ENCODE assay signal across 7 mouse cellular contexts in the genomic region with DNA sequence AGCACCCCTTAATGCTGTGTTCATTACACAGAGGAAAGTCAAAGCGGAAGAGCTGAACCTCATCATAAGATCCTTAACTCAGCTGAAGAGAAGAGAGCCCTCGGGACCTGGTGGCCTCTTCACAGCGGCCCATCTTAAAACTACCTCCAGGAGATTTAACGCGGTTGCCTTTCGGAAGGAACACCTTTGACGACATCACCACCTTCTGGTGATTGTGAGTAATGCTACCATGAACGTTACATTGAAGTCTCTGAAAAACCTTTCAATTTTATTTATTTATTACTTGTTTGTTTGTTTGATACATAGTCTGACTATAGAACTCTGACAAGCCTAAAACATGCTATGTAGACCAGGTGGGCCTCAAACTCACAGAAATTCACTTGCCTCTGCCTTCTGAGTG. TPM values are rescaled to one million over a fixed set of nuclear protein-coding genes. Genes with fewer than 3 reads are reported as not detected.
DNase-seq lines count a peak whose midpoint lies in the region; ATAC-seq and TF ChIP-seq lines count a peak whose summit lies in the region.

No protein-coding gene starts in this region.

- dilution Hi-C loops in CH12.LX (cut with MboI; ENCODE audit: extremely low pct_ligation_motif_present, extremely low pct_unique_long_range_greater_than_20kb, low sequenced_read_pairs) = no loop called here

- CTCF ChIA-PET in Patski (lab: Charles Lee) = interaction anchor here (0.8 to 1.7 kb wide), 7 partner anchors 10 to 107 kb away, joined by 3 to 7 read pairs (median 3); no protein-coding TSS in a partner anchor

- TF ChIP-seq EP300 in CH12.LX (IDR thresholded peaks at IDR 0.05; ENCODE audit: low read length) = no peak

- POLR2A ChIA-PET in Patski (lab: Charles Lee) = interaction anchor here (2.0 kb wide), 1 partner anchor 9 kb away, joined by 4 read pairs; no protein-coding TSS in a partner anchor

- ATAC-seq in Patski = no peak
- no peak for ATAC-seq in lung, embryonic 14.5 days (ENCODE audit: insufficient read depth)

- H3K27ac ChIP-seq in CH12.LX (ENCODE audit: insufficient read depth, low read depth) = no peak overlapping the region
- no peak overlapping the region for H3K27ac ChIP-seq in lung, embryonic 14.5 days (ENCODE audit: low read depth)

- peaks cover 0 to 13% of the 10 kb centered on the region in 2 experiments; a peak in 3 of 4 replicates for H3K4me1 ChIP-seq in CH12.LX (ENCODE audit: control insufficient read depth in 1 of 2, insufficient read depth in 2 of 2)
- no peaks in the 10 kb centered on the region for H3K4me1 ChIP-seq in lung, embryonic 14.5 days (ENCODE audit: insufficient read depth)

- DNase-seq in layer of hippocampus, adult 11-12 months (ENCODE audit: low spot score) = peak; percentile 48
- no peak for DNase-seq in layer of hippocampus, adult 9-11 months
- peak; percentile 79 for DNase-seq in CH12.LX (ENCODE audit: extremely low read depth)
- DNase-seq in Patski (ENCODE audit: low read depth, low spot score) = no peak
- DNase-seq in embryo, embryonic 10.5 days (ENCODE audit: low spot score) = peak; percentile 83
- DNase-seq in lung, embryonic 14.5 days = peak; percentile 85
- peak; percentile 49 to 81 for DNase-seq in spleen, postnatal 4 days (ENCODE audit: low spot score in 2 of 2)

- H3K36me3 ChIP-seq in CH12.LX (replicated peaks in 1 of 2; ENCODE audit: control insufficient read depth in 1 of 2, insufficient read depth in 1 of 2, low read length in 1 of 2) = no peaks in the 10 kb centered on the region
- no peaks in the 10 kb centered on the region for H3K36me3 ChIP-seq in lung, embryonic 14.5 days (ENCODE audit: insufficient read depth)

- 10% methylated on average over 8 of the region's 8 CpGs for WGBS in lung, embryonic 14.5 days

- H3K4me2 ChIP-seq in CH12.LX (ENCODE audit: insufficient read depth, low read depth, poor library complexity, severe bottlenecking) = no peak overlapping the region
- H3K4me2 ChIP-seq in lung, embryonic 14.5 days = no peak overlapping the region

- no peak overlapping the region for H3K4me3 ChIP-seq in CH12.LX (replicated peaks in 1 of 3; ENCODE audit: low read depth in 2 of 3, low read length in 2 of 3, poor library complexity in 1 of 3)
- H3K4me3 ChIP-seq in lung, embryonic 14.5 days (ENCODE audit: low read depth, low read length) = no peak overlapping the region

- TF ChIP-seq RAD21 in CH12.LX (IDR thresholded peaks at IDR 0.05; ENCODE audit: low read depth, low read length) = peak; percentile 95

- no peak overlapping the region for H3K9ac ChIP-seq in CH12.LX (ENCODE audit: insufficient read depth, low read depth)
- H3K9ac ChIP-seq in lung, embryonic 14.5 days = no peak overlapping the region

- no peak for TF ChIP-seq POLR2A in CH12.LX (IDR thresholded peaks at IDR 0.05; ENCODE audit: low read depth, low read length)

- H3K27me3 ChIP-seq in CH12.LX (replicated peaks) = peaks cover 6% of the 10 kb centered on the region
- H3K27me3 ChIP-seq in Patski = no peaks in the 10 kb centered on the region
- H3K27me3 ChIP-seq in lung, embryonic 14.5 days (ENCODE audit: insufficient read depth, low read length) = no peaks in the 10 kb centered on the region

- H3K79me2 ChIP-seq in CH12.LX (replicated peaks; ENCODE audit: control insufficient read depth, extremely low read depth, insufficient read depth, poor library complexity, severe bottlenecking) = no peaks in the 10 kb centered on the region

- TF ChIP-seq CTCF in CH12.LX (conservative IDR thresholded peaks at IDR 0.05 in 1 of 2, IDR thresholded peaks at IDR 0.05 in 1 of 2; ENCODE audit: low read depth in 2 of 2, low read length in 2 of 2) (peak; percentile 75 to 90), Patski (IDR thresholded peaks at IDR 0.05) (peak; percentile 61)
- peak; percentile 73 for TF ChIP-seq CTCF in lung, embryonic 14.5 days (IDR thresholded peaks at IDR 0.05; ENCODE audit: low read depth)

- in situ Hi-C loops in CH12.LX (cut with MboI; ENCODE audit: low pct_ligation_motif_present, low pct_unique_long_range_greater_than_20kb, low sequenced_read_pairs) = no loop called here
- in situ Hi-C loops in Patski (cut with MboI; ENCODE audit: low pct_unique_long_range_greater_than_20kb) = loop anchor here (5.0 kb wide), 1 partner anchor 153 kb away; no protein-coding TSS in a partner anchor

- no peaks in the 10 kb centered on the region for H3K9me3 ChIP-seq in CH12.LX (replicated peaks; ENCODE audit: low read length)
- H3K9me3 ChIP-seq in lung, embryonic 14.5 days (ENCODE audit: low read depth, low read length) = no peaks in the 10 kb centered on the region

TF ChIP-seq in CH12.LX, 34 proteins besides CTCF, POLR2A, EP300 and RAD21:
- TF ChIP-seq ZNF384 (IDR thresholded peaks at IDR 0.05; ENCODE audit: low read depth, low read length) (peak; percentile 12; the same call in 1 of the 2 replicates), PAX5 (IDR thresholded peaks at IDR 0.05; ENCODE audit: low read length) (no peak), MYC (IDR thresholded peaks at IDR 0.05; ENCODE audit: low read depth, low read length) (peak; percentile 35; the same call in 1 of the 2 replicates), SMC3 (IDR thresholded peaks at IDR 0.05; ENCODE audit: low read depth, low read length) (peak; percentile 72), NELFE (IDR thresholded peaks at IDR 0.05; ENCODE audit: low read depth, low read length) (no peak), ELF1 (IDR thresholded peaks at IDR 0.05; ENCODE audit: low read depth, low read length) (0 out of 2 replicates have a peak, but pooled peaks have one; percentile 6), BHLHE40 (IDR thresholded peaks at IDR 0.05; ENCODE audit: low read depth, low read length) (no peak), SIN3A (IDR thresholded peaks at IDR 0.05; ENCODE audit: low read length) (no peak)
TF ChIP-seq in CH12.LX: peak in this region for 4.

RNA-seq across cellular contexts. Expression of a gene that starts 8.4 kb away (rescaled TPM):
- total RNA-seq in CH12.LX (2012; rRNA removed) (10.0 and 10.8 TPM in 2 replicates), CH12.LX (2014; rRNA removed) (11.5 and 11.9 TPM in 2 replicates)
- polyA plus RNA-seq in CH12.LX (2012; ENCODE audit: insufficient read length, low read depth) (8.3 and 10.3 TPM in 2 replicates), Patski (2021) (25.4 TPM)
- polyA plus RNA-seq in lung, embryonic 14.5 days (2014; fragmentation: Nextera tagmentation; extraction: Ambion mirVana) = 43.0 and 44.7 TPM in 2 replicates

RNA-seq across cellular contexts. Expression of a gene that starts 43.1 kb away (rescaled TPM):
- total RNA-seq in CH12.LX (2012; rRNA removed) (0.04 TPM in 2 replicates), CH12.LX (2014; rRNA removed) (0.13 and 0.23 TPM in 2 replicates)
- polyA plus RNA-seq in CH12.LX (2012; ENCODE audit: insufficient read length, low read depth) (0.24 and 0.70 TPM in 2 replicates), Patski (2021) (not detected)
- 0.46 and 0.66 TPM in 2 replicates for polyA plus RNA-seq in lung, embryonic 14.5 days (2014; fragmentation: Nextera tagmentation; extraction: Ambion mirVana)

RNA-seq across cellular contexts. Expression of a gene that starts 46.5 kb away (rescaled TPM):
- total RNA-seq in CH12.LX (2012; rRNA removed) (12.4 and 14.5 TPM in 2 replicates), CH12.LX (2014; rRNA removed) (16.8 and 17.3 TPM in 2 replicates)
- polyA plus RNA-seq in CH12.LX (2012; ENCODE audit: insufficient read length, low read depth) (15.7 and 16.3 TPM in 2 replicates), Patski (2021) (48.6 TPM)
- 67.4 and 68.0 TPM in 2 replicates for polyA plus RNA-seq in lung, embryonic 14.5 days (2014; fragmentation: Nextera tagmentation; extraction: Ambion mirVana)

Comparison
In these comparisons a context has a peak if more than half of its experiments do, and no peak if none do; other contexts are left out.
1. DNase-seq: peak in layer of hippocampus, adult 11-12 months (single experiment), CH12.LX (single experiment), embryo, embryonic 10.5 days (single experiment), lung, embryonic 14.5 days (single experiment) and spleen, postnatal 4 days (2 of 2); none in layer of hippocampus, adult 9-11 months (single experiment) and Patski (single experiment).
2. Peak in every context shown above with its lines, with median percentiles within 50 percentile points of each other: CTCF ChIP-seq.